Mouse (Mus musculus): Measurements from ENCODE around the gene Ppp2r3a.

DNA sequence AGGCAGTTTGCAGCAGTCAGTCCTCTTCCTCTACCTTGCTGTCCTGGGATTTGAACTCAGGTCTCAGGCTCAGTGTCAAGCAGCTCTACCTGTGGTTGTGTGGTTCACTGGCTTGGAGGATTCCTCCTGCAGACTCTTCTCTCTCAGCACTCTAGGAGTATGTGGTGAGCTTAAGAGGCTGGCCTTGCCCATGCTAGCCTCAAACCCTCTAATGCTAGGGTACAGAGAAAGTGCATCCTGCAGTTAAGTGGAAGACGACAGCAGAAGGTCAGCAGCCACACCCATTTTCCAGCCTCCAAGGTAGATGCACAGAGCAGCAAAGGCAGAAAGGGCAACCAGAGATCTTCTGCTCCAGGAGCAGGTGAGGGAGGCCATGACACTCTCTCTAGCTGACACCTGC is 39.3 kb upstream of the Ppp2r3a start:
- no peak for TF ChIP-seq CTCF (IDR thresholded peaks at IDR 0.05; ENCODE audit: borderline replicate concordance, control insufficient read depth, extremely low read depth, insufficient read depth, low read length, poor library complexity)
- no peak for TF ChIP-seq POLR2A (IDR thresholded peaks at IDR 0.05; ENCODE audit: control insufficient read depth, extremely low read depth, insufficient read depth, low read length, poor library complexity)

All from thymus, adult 2 months (tissue).